Mouse (Mus musculus) natural killer cell, adult 2 months (primary cell): ENCODE measurements around the gene Tcp11l2.

Experiments
- DNase-seq, 2 experiments: peaks; one replicate each; pipeline ENCODE4 v3.0.0; 2022; ENCODE audit warnings: low spot score in 2 of 2

The Tcp11l2 gene

GRCm38 (mm10) chr10:84556120-84556519 is 20.3 kb upstream of the Tcp11l2 start:
- DNase-seq, result no peak

GRCm38 (mm10) chr10:84558511-84558910 is 17.9 kb upstream of the Tcp11l2 start:
- DNase-seq, result peak; percentile 35 to 46

- DNase-seq, result no peak
These were observed 16.4 kb upstream of the Tcp11l2 start for GRCm38 (mm10) chr10:84559986-84560385.

- DNase-seq, result no peak
These were observed 14.3 kb upstream of the Tcp11l2 start for GRCm38 (mm10) chr10:84562121-84562520.

DNA sequence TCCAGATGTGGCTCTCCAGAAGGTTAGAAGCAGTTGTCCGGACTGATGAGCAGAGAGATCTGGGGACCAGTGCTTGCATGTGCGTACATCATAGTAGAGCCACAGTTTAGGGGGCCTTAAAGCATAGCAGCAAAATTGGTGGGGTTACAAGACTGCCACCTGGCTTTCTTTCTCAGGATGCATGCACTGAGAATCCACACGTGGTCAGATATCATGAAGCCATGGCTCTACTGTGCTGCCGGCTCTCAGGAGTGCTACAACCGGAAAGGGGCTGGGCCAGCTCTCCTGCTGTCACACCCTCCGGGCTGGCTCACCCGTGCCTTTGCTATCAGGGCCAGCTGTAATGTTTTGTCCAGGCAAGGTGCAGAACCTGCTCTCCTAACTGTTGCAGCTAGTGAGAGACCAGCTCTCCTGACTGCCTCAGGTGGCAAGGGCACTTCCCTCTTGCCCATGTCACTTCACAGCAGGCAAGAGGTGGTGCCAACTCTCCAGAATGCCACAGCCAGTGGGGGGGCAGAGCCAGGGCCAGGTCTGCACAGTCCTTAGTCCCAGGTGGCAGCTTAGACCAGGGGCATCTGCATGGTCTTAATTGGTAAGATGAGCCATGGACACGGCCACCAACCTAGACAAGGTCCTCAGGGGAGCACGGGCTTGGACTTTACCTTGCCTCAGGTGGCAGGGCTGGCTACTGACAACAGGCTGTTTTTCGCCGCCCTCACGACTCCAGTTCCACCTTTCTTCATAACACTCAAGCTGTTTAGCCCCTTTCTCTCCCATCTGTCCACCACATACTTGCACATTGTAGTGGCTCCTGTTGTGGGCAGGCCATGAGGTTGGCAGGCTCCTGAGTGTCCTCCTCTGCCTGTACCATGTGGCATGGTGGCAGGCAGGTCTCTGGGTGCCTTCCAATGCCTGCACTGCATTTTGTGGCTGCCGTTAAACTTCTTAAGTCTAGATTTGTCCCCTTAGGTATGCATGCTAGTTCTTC is 13.6 kb upstream of the Tcp11l2 start:
- peak; percentile 66 to 69 for DNase-seq

DNA sequence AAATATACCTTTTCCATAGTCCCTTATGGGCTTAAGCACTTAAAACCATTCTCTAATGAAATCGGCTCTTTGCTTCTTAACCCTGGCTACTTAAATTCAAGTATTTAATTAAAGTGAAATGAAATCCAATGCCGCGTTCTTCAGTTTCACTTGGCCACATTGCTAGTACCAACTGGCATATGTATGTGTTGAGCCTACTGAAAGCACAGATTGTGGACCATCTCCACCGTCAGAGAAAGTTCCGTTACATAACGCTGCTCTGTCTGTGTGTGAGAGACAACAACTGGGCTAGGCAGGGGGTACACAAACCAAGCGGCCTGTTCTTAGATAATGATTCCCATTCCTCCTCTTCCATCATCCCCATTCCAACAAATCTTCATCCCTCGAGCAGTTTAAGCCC is 12.0 kb upstream of the Tcp11l2 start:
- no peak for DNase-seq

- DNase-seq, result peak; percentile 64 to 71
These were observed 5.3 kb upstream of the Tcp11l2 start for GRCm38 (mm10) chr10:84571052-84571639.

DNA sequence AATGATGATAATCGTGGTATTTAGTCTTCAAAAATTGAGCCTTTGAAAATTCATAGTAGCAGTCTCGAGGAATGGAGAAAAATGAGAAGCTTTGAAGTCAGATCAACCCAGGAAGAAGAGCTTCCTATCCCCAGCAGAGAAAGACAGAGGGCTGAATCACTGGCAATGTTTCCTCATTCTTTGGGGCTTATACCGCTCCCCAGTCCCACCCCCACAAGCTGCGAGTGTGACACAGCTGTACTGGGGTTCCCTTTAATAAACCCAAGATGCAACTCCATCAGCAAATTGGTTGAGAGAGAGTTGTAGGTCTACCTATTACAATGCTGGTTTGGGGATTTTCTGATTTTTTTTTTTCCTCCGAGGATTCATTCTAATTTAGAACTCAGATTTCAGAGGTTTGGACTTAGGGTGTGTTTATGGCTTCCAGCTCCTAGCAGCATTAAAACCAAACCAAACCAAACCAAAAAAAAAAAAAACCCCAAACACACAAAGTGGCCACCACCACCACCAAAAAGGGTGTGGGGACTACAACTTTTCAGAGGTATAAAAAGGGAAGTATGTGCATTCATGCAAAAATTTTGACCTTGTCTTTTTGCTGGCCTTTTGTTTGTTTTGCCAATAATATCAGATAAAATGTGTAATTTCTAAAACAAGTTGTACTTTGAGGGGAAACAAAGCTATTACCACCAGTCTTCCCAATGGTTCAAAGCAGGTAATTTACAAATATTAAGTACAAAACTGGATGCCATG is 2.6 kb upstream of the Tcp11l2 start:
- peak in 1 of 2 experiments; percentile 44 for DNase-seq

DNA sequence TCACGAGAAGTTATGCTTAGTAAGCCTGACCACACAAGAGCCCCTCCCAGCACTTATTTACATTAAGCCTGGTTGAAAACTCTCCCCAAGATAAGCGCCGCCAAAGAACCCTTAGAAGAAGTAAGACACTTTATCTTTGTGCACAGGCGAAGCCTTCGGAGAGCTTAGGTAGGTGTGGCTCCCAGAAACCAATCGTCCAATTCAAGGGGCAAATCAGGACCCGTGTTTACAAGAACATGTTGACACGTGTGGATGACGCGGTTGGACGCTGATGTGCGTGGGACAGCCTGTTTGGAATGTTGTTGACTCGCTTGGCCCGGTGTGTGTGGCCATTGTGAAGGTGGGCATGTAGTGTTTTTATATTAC is 414 bp upstream of the Tcp11l2 start:
- no peak for DNase-seq

DNA sequence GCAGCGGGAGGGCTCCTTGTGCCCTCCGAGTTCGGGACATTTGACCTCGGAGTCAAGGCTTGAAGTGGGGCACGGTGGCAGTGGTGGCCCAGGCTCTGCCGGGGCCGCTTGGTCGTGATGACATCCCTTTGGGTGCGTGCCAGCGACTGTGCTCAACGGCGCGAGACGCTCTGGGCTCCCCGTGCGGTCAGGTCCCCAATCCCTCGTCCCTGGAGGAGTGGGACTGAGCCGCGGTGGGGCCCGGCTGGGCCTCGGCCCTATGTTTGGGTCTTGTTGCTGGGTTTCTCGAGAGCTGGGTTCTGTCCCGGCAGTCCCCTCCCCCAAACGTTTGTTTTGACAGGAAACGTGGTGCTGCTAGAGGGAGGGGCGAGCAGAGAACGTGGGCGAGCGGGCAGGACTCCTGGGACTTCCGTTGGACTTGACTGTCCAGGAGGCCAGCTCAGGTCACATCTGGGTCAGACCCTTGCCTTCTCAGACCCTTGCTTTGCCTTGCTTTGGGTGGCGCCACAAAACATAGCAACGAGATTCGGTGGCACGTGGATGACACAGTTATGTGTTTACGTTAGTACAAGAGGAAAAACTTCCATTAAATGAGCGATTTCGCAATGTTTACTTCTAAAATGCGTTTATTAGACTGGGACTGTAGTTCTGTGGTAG is 773 bp downstream of the Tcp11l2 start:
- peak; percentile 88 to 89 for DNase-seq

DNA sequence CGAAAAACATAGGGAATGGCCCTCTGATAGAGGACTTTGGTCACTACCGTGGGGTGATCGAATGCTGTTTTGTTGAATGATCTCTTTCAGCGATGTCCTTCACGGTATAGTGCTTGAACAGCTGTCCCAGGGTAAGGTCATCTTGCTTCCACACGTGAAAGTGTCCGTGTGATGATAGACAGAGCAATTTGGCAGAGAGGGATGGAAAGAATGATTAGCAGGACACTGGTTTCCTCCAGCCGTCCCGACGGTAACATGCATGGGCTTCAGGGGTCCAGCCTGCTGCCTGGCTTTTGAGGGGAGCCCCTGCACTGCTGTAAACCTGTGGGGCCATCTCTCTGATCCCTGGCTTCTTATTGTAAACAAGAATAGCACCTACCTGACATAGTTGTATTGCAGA is 2.3 kb downstream of the Tcp11l2 start:
- no peak for DNase-seq

GRCm38 (mm10) chr10:84579527-84579926 is 3.1 kb downstream of the Tcp11l2 start:
- no peak for DNase-seq

- DNase-seq, result no peak
These were observed 4.8 kb downstream of the Tcp11l2 start for GRCm38 (mm10) chr10:84581191-84581590.

- DNase-seq, result no peak
These were observed 5.8 kb downstream of the Tcp11l2 start for GRCm38 (mm10) chr10:84582236-84582635.

DNA sequence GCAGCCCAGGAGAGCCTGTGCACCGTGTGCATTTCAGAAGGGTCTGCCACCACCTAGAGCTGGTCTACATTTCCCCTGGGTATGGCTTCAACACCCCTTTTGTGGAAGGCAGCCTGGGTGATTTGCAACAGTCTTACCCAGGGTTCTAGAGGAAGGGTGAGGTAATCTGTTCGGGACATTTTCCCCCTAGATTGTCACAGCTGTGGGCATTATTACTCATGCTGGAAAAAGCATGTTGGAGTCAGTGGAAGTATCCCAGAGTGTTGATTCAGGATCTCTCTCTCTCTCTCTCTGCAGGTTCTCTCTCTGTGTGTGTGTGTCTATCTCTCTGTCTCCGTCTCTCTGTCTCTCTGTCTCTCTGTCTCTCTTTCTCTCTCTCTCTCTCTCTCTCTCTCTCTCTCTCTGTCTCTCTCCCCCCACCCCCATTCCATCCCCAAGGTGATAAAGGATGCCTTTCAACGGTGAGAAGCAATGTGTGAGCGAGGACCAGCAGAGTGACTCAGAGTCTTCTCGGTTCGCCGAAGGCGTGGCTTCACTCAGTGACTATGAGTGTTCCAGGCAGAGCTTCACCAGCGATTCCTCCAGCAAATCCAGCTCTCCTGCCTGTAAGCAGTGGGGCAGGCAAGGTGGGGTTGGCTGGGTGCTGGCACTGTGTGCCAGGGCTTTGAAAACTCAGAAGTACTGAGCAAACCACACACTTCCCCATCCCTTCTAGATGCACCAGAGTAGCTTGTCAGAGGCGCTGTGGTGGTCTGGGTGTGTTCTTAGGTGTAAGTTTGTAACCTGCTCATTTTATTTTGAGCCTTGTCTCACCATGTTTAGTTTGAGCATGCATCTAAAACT is 8.2 kb downstream of the Tcp11l2 start:
- DNase-seq, result peak; percentile 16 to 21

DNA sequence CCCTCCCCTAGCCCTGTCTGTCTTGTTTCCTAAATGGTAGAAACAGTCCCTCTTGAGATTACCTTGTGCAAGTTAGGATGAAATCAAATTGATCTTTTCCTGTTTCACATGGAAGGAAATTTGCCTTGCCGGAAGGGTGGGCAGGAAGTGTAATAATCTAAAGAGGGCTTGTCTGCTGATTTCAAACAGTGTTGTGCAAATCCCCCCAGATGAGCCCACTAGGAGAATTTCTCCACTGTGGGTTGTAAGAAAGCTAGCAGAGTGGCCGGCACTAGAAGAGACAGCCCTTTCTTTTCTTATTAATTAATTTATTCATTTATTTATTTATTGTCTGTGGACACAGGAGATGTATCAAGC is 8.8 kb downstream of the Tcp11l2 start:
- no peak for DNase-seq

DNA sequence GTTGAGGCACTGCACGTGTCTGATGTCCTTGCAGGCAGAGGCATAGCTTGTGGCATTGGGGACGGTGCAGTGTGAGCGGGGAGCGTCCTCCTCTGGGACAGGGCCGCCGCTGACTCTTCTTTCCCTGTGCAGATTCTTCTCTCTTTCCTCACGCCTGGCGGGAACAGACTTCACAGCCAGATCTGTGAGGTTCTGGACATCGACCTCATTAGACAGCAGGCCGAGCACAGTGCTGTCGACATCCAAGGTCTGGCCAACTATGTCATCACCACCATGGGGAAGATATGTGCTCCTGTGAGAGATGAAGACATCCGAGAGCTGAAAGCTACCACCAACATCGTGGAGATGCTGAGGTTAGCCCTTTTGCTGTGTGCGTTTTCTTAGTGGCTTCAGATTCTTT is 14.5 kb downstream of the Tcp11l2 start:
- no peak for DNase-seq

DNA sequence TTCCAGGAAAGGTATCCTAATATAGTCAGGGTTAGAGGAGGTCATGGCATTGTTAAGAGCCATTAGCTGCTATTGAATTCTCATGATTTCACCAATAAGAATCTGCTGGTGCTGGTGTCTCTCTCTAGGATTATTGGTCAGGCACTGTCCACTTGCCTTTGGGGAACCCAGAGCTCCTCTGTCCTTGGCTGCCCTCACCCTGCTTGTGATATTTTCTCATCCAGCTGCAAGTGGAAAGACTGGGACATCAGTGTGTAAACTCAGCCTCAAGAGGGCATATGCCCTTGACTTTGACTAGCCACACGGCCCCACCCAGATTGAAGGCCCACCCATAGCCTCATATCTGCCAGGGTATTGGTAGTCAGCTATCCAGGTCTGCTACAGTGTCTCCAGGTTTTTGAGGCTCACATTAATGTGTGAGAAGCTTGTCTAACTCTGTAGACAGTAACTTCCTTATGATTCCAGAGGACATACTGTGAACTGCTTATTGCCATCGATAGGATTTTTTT is 15.3 kb downstream of the Tcp11l2 start:
- no peak for DNase-seq

GRCm38 (mm10) chr10:84592745-84593144 is 16.3 kb downstream of the Tcp11l2 start:
- DNase-seq, result no peak

DNA sequence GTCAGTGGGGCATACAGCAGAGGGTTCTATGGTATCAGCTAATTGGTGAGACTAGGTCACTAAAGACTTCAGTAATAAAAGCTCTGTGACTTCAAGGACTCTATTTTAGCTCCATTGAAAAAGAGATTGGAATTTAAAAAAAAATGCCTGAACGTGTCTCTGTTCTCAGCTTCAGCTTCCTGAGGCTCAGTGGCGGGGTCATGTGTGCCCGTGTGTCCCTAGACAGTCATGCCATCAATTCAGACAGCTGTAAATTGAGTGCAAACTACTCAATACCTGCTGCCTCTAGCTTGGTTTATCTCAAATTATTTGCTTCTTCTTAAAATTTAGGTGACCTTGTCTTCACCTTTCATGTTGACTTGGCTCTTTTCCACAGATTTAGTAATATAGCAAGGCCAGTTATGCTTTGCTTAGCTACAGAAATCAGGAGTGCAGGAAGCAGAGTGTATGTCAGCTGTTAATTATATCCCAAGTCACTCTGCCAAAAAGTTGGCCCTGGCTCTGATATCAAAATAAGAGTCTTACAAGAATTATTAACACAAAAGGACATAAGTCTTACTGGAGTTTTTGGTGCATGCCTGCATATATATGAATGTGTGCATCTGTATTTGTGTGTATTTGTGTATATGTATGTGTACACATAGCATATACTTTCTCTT is 20.8 kb downstream of the Tcp11l2 start:
- no peak for DNase-seq
